Mouse (Mus musculus): ENCODE measurements around the gene Edn2.
A peak's percentile ranks its signal among the peaks of the same experiment; 100 is the strongest.

DNA sequence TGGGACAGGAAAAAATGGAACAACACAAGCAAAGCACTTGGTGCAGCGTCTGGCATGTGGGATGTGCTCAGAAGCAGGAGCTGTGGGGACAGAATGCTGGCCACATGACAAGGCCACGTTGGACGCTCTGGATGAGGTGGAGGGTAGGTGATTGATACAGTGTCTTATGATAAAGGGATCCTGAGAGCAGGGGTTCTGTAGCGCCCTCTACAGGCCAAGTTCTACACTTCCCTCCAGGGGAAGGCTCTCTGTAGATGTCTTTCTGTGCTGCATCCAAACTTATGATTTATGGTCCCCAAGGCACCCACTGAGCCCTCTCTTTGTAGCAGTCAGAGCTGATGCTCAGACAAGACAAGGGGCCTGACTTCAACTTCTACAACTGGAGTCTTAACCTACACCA is 8.4 kb upstream of the Edn2 start:
- peak; percentile 63; the same call in 1 of the 2 replicates for TF ChIP-seq CTCF (IDR thresholded peaks at IDR 0.05; ENCODE audit: control insufficient read depth, insufficient read depth, insufficient replicate concordance, low read depth, low read length)
- TF ChIP-seq POLR2A (IDR thresholded peaks at IDR 0.05; ENCODE audit: control insufficient read depth, low read depth, low read length), result no peak

Measured in testis, adult 2 months (tissue).